Comparison of ENCODE assay signal across 22 mouse cellular contexts in the genomic region with DNA sequence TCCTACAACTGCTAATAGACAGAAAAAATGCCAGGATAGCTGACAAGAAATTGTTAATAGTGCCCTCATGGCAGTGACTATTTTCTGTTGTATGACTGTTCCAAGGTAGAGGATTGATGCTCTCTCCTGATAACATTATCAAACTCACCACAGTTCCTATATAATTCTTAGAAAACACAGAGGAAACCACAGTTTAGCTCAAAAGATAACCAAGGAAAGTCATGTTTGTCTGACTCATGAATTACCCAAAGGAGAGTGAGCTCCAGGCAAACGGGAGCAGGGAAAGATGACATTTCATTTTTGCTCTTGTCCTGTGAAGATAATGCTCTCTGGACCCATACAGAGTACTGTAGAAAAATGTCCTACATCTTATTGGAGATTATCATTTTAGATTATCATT. TPM values are rescaled to one million over a fixed set of nuclear protein-coding genes. Genes with fewer than 3 reads are reported as not detected.
DNase-seq lines count a peak whose midpoint lies in the region; ATAC-seq and TF ChIP-seq lines count a peak whose summit lies in the region.
"Had no signal": no experiment of that assay in that cellular context is flagged by ENCODE, and none has a peak within 500 bp of the region (broad histone marks: within the 10 kb centered on the region; RNA-seq: fewer than 3 reads in every experiment).

No protein-coding gene starts in this region.

- H3K9me3 ChIP-seq in liver, embryonic 11.5 days (ENCODE audit: control insufficient read depth, low read length): no peaks in the 10 kb centered on the region
- no peaks in the 10 kb centered on the region for H3K9me3 ChIP-seq in G1E (replicated peaks)
- no peaks in the 10 kb centered on the region for H3K9me3 ChIP-seq in hindbrain, embryonic 13.5 days
- H3K9me3 ChIP-seq: embryonic facial prominence, embryonic 15.5 days; forebrain, embryonic 15.5 days; heart, embryonic 15.5 days; hindbrain, embryonic 10.5 days; hindbrain, embryonic 15.5 days had no signal

- no peak for TF ChIP-seq CTCF in G1E (IDR thresholded peaks at IDR 0.05; ENCODE audit: low read depth, low read length)

- H3K4me2 ChIP-seq in liver, embryonic 11.5 days: no peak overlapping the region
- no peak overlapping the region for H3K4me2 ChIP-seq in hindbrain, embryonic 13.5 days
- H3K4me2 ChIP-seq: embryonic facial prominence, embryonic 15.5 days; forebrain, embryonic 15.5 days; heart, embryonic 11.5 days; heart, embryonic 15.5 days; hindbrain, embryonic 15.5 days had no signal

- ATAC-seq in liver, embryonic 11.5 days (replicated peaks; ENCODE audit: low FRiP score): peak; percentile 18; the same call in 1 of the 2 replicates
- peak; percentile 91 for ATAC-seq in G1E (ENCODE audit: extremely low read depth, insufficient number of reproducible peaks, low FRiP score, poor library complexity, severe bottlenecking)
- ATAC-seq in common myeloid progenitor, adult 5-6 weeks (replicated peaks; ENCODE audit: low read depth, poor library complexity, severe bottlenecking): peak; percentile 57
- ATAC-seq in hindbrain, embryonic 13.5 days (ENCODE audit: low FRiP score): no peak
- ATAC-seq: forebrain, embryonic 15.5 days had no signal

- H3K9ac ChIP-seq in liver, embryonic 11.5 days (ENCODE audit: low read depth, low read length): no peak overlapping the region
- H3K9ac ChIP-seq in hindbrain, embryonic 13.5 days: no peak overlapping the region
- H3K9ac ChIP-seq: embryonic facial prominence, embryonic 15.5 days; forebrain, embryonic 15.5 days; heart, embryonic 15.5 days; hindbrain, embryonic 15.5 days had no signal

- no peaks in the 10 kb centered on the region for H3K36me3 ChIP-seq in liver, embryonic 11.5 days (ENCODE audit: control insufficient read depth, insufficient read depth, low read length)
- no peaks in the 10 kb centered on the region for H3K36me3 ChIP-seq in G1E (replicated peaks)
- H3K36me3 ChIP-seq in hindbrain, embryonic 13.5 days: no peaks in the 10 kb centered on the region
- H3K36me3 ChIP-seq: embryonic facial prominence, embryonic 15.5 days; forebrain, embryonic 15.5 days; heart, embryonic 15.5 days; hindbrain, embryonic 10.5 days; hindbrain, embryonic 15.5 days had no signal

- no peak for DNase-seq in liver, embryonic 11.5 days (ENCODE audit: low spot score)
- DNase-seq in liver: no peak
- no peak for DNase-seq in G1E (ENCODE audit: low spot score)
- DNase-seq in layer of hippocampus, postnatal 10 days (ENCODE audit: low spot score in 2 of 2): no peak
- no peak for DNase-seq in kidney, postnatal 25 days
- DNase-seq: adrenal gland, adult 8-10 months; adrenal gland, postnatal 36 days; cerebellum, adult 11-12 months; cerebellum, adult 9-10 months; cerebellum, postnatal 25 days; gastrocnemius, postnatal 10 days; heart, adult 2 months; heart, postnatal 14 days had no signal

- H3K4me1 ChIP-seq in liver, embryonic 11.5 days (replicated peaks; ENCODE audit: control insufficient read depth, insufficient read depth, low read length): no peaks in the 10 kb centered on the region
- peaks cover 10% of the 10 kb centered on the region for H3K4me1 ChIP-seq in G1E (ENCODE audit: insufficient read depth, low read depth, low read length)
- no peaks in the 10 kb centered on the region; the same call in 1 of the 2 replicates for H3K4me1 ChIP-seq in hindbrain, embryonic 13.5 days (replicated peaks)
- H3K4me1 ChIP-seq: embryonic facial prominence, embryonic 15.5 days; forebrain, embryonic 15.5 days; hindbrain, embryonic 15.5 days had no signal

- no peak overlapping the region for H3K4me3 ChIP-seq in liver, embryonic 11.5 days (ENCODE audit: low read depth, low read length)
- H3K4me3 ChIP-seq in G1E (ENCODE audit: low read depth, low read length): no peak overlapping the region
- H3K4me3 ChIP-seq in hindbrain, embryonic 13.5 days: no peak overlapping the region
- H3K4me3 ChIP-seq: embryonic facial prominence, embryonic 15.5 days; forebrain, embryonic 15.5 days; heart, adult 2 months; heart, embryonic 15.5 days; hindbrain, embryonic 10.5 days; hindbrain, embryonic 15.5 days had no signal

- 29% methylated on average over 1 of the region's 1 CpGs for WGBS in liver, embryonic 11.5 days
- WGBS in hindbrain, embryonic 13.5 days: 69% methylated on average over 1 of the region's 1 CpGs

- no peak overlapping the region for H3K27ac ChIP-seq in liver, embryonic 11.5 days (ENCODE audit: low read depth, low read length)
- H3K27ac ChIP-seq in hindbrain, embryonic 13.5 days: no peak overlapping the region
- H3K27ac ChIP-seq: embryonic facial prominence, embryonic 15.5 days; forebrain, embryonic 15.5 days; heart, adult 2 months; heart, embryonic 15.5 days; hindbrain, embryonic 10.5 days; hindbrain, embryonic 15.5 days had no signal

- no peaks in the 10 kb centered on the region for H3K27me3 ChIP-seq in liver, embryonic 11.5 days (replicated peaks; ENCODE audit: control insufficient read depth, insufficient read depth, low read length)
- H3K27me3 ChIP-seq in G1E (ENCODE audit: insufficient read depth, low read length): no peaks in the 10 kb centered on the region
- no peaks in the 10 kb centered on the region for H3K27me3 ChIP-seq in hindbrain, embryonic 13.5 days
- H3K27me3 ChIP-seq: CH12.LX; embryonic facial prominence, embryonic 15.5 days; forebrain, embryonic 15.5 days; heart, embryonic 15.5 days; hindbrain, embryonic 15.5 days had no signal

RNA-seq across cellular contexts. Expression of a gene that starts 8.6 kb away (rescaled TPM):
- 8.8 and 8.9 TPM in 2 replicates for polyA plus RNA-seq in liver, embryonic 11.5 days (2014; fragmentation: Nextera tagmentation; extraction: Ambion mirVana)
- total RNA-seq in G1E (2014; fragmentation: Nextera tagmentation) (not detected in 2 replicates), G1E (2017) (0.05 and 0.06 TPM in 2 replicates)
- polyA plus RNA-seq in G1E (2012): not detected in 2 replicates
- total RNA-seq in common myeloid progenitor, adult 5-6 weeks (2017): 2.1 and 4.9 TPM in 2 replicates
- total RNA-seq in layer of hippocampus, postnatal 10 days (2021): 10 to 100 TPM; 24.8 to 25.2 TPM
- polyA plus RNA-seq in hindbrain, embryonic 13.5 days (2015; fragmentation: Nextera tagmentation; extraction: Ambion mirVana): 22.5 and 23.2 TPM in 2 replicates
- total RNA-seq: CH12.LX had no signal
